Mouse (Mus musculus) kidney, postnatal 4 days (tissue): ENCODE measurements at regions not wholly inside any gene's neighbourhood (a gene's known extent, or its start where the extent isn't known, plus 50 kb on each side); places are given as distances from the start of the nearest gene placed in this dataset.
A peak's percentile ranks its signal among the peaks of the same experiment; 100 is the strongest.

Experiments used
- DNase-seq, 2 experiments: peaks; one replicate each; pipeline ENCODE4 v3.0.0; 2021; ENCODE audit warnings: mixed read lengths in 2 of 2

DNA sequence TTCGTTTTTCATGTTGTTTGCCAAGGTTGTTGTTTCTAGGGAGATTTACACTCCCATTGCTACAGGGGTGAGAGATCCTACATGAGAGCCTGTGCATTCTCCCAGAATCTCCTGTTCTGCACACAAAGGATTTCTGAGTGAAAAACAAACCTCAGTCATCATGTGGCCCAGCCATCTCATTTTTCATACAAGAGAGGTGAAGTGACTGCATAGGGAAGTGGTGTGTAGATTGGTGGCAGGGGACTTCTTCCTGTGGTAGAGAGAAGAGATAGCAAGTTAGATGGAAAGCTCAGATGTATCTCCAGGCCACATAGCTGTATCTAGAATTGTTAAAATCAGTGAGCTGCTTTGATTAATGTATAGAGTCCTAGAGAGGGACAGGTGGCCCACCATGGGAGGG, 72.9 kb upstream of the Mkln1 start:
- DNase-seq: no peak

DNA sequence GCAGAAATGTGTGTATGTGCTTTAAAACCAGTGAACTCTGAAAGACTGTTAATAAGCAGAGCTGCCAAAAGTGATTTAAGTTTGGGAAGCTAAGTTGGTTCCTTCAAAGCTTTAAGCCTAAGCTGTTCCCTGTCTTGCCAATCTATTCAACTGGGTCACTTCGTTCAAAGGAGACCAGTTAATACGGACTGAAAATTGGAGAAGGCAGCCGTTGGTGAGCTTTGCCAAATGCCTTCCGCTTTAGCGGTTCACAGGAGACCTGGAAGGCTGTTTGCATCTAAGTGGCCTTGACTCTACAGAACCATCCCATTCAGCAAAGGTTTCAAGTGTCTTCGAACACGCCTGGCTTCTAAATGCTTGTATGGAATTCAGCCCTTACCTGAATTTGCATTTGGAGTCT, 68.2 kb upstream of the Mkln1 start:
- DNase-seq: no peak

DNA sequence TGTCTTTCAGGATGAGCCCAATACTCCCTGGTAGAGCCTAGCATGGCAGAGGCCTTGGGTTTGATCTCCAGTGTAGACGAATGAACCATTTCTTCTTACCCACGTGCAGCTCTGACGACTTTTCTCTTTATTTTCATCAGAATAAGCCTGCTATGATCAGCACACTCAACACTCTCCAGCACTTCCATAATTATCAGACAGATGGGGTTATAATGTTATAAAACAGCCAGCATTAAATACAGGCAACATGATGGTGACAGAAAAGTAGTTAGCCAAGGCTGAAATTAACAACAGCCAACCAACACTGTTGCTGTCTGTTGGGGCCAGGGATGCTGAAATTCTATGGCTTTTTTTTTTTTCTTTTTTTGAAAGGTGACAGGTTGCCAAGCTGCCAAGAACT, 67.7 kb upstream of the Mkln1 start:
- no peak for DNase-seq

DNA sequence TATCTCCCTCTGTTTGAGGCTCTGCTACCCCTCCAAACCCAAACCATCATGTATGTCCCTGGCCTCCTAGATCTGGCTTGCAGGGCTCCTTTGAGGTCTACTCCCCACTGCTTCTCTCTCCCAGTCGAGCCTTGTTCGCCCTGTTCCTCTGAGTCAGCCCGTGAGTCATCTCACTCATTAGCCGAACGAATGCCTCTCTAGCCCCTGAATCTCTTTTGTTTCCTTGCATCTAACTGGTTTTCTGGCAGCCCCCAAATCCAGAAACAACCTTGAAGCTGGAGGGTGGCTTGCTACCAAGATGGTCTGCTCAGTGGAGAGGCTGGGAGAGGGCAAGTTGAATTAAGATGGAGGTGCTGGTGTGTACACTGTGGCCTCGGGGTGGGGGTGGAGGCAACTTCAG, 66.3 kb upstream of the Mkln1 start:
- no peak for DNase-seq

DNA sequence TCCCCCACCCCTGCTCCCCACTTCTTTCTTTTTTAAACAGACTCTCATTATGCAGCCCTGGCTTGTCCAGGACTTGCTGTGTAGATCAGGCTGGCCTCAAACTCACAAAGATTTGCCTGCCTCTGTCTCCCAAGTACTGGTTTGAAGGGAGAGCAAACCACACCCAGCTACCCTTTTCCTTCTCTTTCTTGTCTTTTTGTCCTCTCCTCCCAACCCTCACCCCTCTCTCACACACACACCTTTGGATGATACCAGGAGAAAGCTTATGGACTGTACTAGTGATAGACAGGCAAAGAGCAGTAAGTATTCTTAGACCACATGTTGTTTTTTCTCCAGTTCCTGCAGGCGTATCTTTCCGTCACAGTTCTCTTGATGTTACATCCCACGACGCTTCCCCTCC, 65.8 kb upstream of the Mkln1 start:
- DNase-seq: no peak

DNA sequence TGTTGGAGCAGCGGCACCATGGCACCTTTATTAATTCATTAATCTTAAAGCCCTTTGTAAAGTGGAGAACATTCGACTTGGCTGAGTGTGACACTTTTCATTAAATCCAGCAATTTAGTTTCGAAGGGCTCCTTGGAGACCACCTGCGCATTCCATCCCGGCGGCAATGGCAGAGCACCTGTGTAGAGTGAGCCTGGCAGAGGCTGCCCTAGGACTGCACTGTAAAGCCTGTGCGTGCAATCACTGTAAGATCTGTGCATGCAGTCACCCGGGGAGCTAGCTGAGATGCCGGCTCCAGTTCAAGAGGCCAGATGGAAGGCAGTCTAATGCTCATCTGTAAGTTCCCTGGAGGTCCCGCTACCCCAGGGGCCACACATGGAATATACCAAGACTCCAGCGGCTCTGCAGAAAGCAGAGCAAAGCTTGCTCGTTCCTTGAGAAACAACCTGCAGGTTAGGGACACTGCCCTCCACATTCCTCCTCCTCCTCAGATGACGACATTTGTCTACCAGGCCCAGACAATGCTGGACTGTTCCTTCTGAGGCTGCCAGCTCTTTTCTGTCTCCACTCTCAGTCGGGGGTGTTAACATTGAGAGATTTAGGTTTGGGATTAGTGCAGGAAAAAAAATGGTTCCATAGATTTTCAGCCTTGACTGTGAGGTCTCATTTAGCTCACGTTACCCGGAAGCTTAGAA, 65.2 kb upstream of the Mkln1 start:
- DNase-seq: peak in 1 of 2 experiments; percentile 22

DNA sequence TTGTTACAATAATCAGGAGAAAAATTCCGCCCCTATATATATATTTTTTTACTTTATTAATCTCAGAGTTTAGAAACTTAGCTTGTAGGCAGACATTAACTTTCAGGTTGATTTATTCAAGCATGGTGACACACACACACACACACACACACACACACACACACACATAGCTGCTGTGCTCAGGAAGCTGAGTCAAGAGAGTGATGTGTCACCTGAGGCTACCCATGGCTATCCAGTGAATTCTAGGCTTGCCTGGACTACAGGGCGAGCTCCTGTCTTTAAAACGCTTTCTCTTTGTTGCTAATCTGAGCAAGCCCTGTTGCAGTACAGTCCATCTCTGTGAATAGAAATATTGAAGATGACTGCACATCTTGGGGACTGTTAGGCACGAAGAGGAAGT, 64.4 kb upstream of the Mkln1 start:
- DNase-seq: no peak

DNA sequence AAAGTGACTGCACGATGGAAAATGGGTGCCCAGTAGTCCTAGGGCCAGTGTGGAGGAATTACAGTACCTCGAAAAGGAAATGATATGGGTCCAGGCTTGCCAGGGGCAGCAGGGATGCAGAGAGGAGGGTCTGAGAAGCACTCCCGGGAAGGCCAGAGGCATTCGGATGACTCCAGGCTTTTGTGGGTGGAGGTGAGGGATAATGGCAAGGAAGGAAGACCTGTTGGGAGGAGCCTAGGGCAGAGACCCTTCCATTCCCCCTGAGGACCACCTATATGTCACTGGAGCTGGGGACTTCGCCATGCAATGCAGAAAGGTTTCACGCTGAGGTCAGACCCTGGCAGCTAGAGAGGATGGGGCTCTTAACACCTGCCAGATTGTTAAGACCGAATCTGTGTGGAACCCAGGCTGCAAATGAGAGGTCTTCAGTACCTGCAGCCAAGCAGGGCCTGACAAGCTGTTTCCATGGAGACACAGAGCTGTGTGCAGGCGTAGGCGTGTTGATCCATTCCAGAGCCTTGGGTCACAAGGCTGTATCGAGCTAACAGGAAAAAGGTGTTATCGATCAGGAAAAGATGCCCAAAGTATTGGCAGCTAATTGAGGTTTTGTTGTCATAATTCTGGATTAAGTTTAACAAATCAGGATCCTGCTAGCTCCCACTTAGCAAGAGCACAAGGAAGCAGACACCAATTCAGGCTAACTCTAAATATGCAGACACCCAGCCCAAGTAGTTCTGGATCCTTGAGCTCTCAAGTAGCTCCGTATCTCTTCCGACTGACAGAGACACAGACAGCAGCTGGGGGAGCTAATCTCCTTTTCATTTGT, 59.2 kb upstream of the Mkln1 start:
- no peak for DNase-seq

DNA sequence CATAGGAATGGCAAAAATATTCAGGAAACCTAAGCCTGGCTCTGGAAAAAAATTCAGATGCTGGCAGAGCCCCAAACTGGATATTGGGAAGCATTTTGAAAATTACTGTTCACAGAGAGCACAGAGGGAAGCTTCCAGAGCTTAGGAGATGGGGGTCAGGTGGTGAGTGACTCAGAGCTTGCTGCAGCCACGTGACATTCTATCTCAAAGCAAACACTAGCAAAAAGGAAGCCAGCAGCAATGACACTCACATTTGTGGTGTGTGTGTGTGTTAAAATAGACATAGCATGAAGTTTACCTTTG, 58.6 kb upstream of the Mkln1 start:
- DNase-seq: no peak

DNA sequence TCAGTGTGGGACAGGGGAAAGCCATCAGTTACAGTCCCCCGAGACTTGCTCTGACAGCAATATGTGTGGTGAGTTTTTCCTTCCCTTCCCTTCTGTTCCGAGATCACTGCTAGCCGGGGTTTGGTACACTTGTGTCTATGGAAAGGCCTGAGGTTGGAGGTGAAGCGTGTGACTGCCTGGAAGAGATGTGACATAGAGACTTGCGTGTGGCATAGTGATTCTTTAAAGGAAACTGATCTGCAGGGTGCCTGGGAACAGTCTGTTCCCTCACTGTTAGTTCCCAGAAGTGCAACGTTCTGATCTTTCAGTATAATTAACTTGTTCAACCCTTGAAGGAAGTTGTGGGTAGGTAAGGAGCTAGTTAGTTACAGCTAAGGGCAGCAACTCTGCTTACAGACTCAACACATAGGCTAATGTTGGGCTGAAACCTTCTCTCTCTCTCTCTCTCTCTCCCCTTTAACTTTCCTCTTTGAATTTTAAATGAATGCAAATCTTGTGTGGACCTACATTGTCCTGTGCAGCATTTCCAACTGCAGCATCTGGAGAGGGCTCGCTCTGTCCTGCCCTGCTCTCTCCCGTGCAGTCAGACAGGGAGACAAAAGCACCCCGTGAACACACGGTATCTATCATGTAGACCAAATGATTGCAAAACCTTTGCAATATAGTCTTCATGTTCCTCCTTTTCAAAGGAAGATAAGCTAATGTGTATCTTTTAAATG, 53.0 kb upstream of the Mkln1 start:
- DNase-seq: peak in 1 of 2 experiments; percentile 7

DNA sequence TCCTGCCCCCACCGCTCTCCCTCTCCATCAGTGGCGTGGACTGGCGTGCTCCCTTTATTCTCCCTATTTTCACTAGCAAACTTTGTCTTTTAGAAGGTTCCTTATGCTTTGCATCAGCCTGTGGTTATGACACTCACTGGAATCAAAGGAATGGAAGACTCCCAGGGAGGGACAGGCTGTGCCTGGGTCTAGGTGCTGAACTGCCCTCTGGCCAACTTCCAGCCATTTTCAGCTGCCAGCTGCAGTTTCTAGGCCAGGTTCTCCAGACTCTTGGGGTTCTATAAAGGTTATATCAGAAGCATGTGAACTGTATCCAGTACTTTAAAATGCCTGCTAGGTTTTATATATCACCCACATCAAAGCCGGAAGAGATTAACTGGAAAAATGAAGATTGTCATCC, 50.2 kb upstream of the Mkln1 start:
- no peak for DNase-seq
